Comparison of ENCODE assay signal across 9 mouse cellular contexts in genomic region chrX:7728922-7729265, GRCm38 (mm10). TPM values are rescaled to one million over a fixed set of nuclear protein-coding genes. Genes with fewer than 3 reads are reported as not detected.
DNase-seq lines count a peak whose midpoint lies in the region; ATAC-seq lines count a peak whose summit lies in the region.
"Had no signal": no experiment of that assay in that cellular context is flagged by ENCODE, and none has a peak within 500 bp of the region (broad histone marks: within the 10 kb centered on the region; RNA-seq: fewer than 3 reads in every experiment).

No protein-coding gene starts in this region.

- WGBS in kidney, embryonic 15.5 days, result 26% methylated on average over 4 of the region's 4 CpGs
- WGBS in hindbrain, embryonic 14.5 days, result 36% methylated on average over 4 of the region's 4 CpGs
- 32% methylated on average over 4 of the region's 4 CpGs for WGBS in midbrain, embryonic 15.5 days

- H3K36me3 ChIP-seq in kidney, embryonic 15.5 days, result peaks cover 23% of the 10 kb centered on the region
- H3K36me3 ChIP-seq in hindbrain, embryonic 14.5 days (replicated peaks; ENCODE audit: control insufficient read depth, insufficient read depth), result peaks cover 5% of the 10 kb centered on the region
- H3K36me3 ChIP-seq in midbrain, embryonic 15.5 days (replicated peaks), result no peaks in the 10 kb centered on the region

- no peak for DNase-seq in kidney, postnatal 36 days
- no peak for DNase-seq in hindbrain, embryonic 14.5 days (ENCODE audit: low spot score)
- no peak for DNase-seq in right cerebral cortex, adult 18-20 months
- no peak for DNase-seq in left cerebral cortex, adult 18-20 months (ENCODE audit: low spot score in 2 of 2)
- no peak for DNase-seq in retina, embryonic 14.5 days (ENCODE audit: low spot score)

- H3K9ac ChIP-seq in kidney, embryonic 15.5 days, result peak overlapping the region; percentile 54
- peak overlapping the region; percentile 56 for H3K9ac ChIP-seq in hindbrain, embryonic 14.5 days
- peak overlapping the region; percentile 53 for H3K9ac ChIP-seq in midbrain, embryonic 15.5 days

- H3K9me3 ChIP-seq in kidney, embryonic 15.5 days (replicated peaks), result no peaks in the 10 kb centered on the region
- H3K9me3 ChIP-seq in hindbrain, embryonic 14.5 days (ENCODE audit: control insufficient read depth, low read length), result no peaks in the 10 kb centered on the region
- no peaks in the 10 kb centered on the region for H3K9me3 ChIP-seq in midbrain, embryonic 15.5 days

- H3K27me3 ChIP-seq in kidney, embryonic 15.5 days, result no peaks in the 10 kb centered on the region
- H3K27me3 ChIP-seq in hindbrain, embryonic 14.5 days (ENCODE audit: control insufficient read depth, insufficient read depth, low read length), result no peaks in the 10 kb centered on the region
- no peaks in the 10 kb centered on the region for H3K27me3 ChIP-seq in midbrain, embryonic 15.5 days (replicated peaks)

- peak overlapping the region; percentile 58 for H3K4me2 ChIP-seq in kidney, embryonic 15.5 days
- H3K4me2 ChIP-seq in hindbrain, embryonic 14.5 days (replicated peaks), result peak overlapping the region; percentile 51
- peak overlapping the region; percentile 55 for H3K4me2 ChIP-seq in midbrain, embryonic 15.5 days

- H3K4me3 ChIP-seq in kidney, embryonic 15.5 days (replicated peaks), result peak overlapping the region; percentile 56
- peak overlapping the region; percentile 67 for H3K4me3 ChIP-seq in brown adipose tissue, adult 24 weeks (ENCODE audit: insufficient read depth, low read depth, low read length)
- peak overlapping the region; percentile 39 for H3K4me3 ChIP-seq in hindbrain, embryonic 14.5 days (replicated peaks; ENCODE audit: low read length)
- H3K4me3 ChIP-seq in midbrain, embryonic 15.5 days, result peak overlapping the region; percentile 51

- no peak overlapping the region for H3K27ac ChIP-seq in kidney, embryonic 15.5 days
- H3K27ac ChIP-seq in brown adipose tissue, adult 24 weeks (replicated peaks; ENCODE audit: low read depth, low read length), result no peak overlapping the region
- H3K27ac ChIP-seq in hindbrain, embryonic 14.5 days, result peak overlapping the region; percentile 73; the same call in 1 of the 2 replicates
- peak overlapping the region; percentile 83 for H3K27ac ChIP-seq in midbrain, embryonic 15.5 days

- H3K4me1 ChIP-seq in kidney, embryonic 15.5 days, result 0 out of 2 replicates have a peak, but pooled peaks cover 7% of the 10 kb centered on the region
- no peaks in the 10 kb centered on the region for H3K4me1 ChIP-seq in brown adipose tissue, adult 24 weeks (ENCODE audit: control insufficient read depth, insufficient read depth, insufficient read length, low read length)
- H3K4me1 ChIP-seq in hindbrain, embryonic 14.5 days (replicated peaks; ENCODE audit: control insufficient read depth, insufficient read depth, low read length), result peaks cover 3% of the 10 kb centered on the region; the same call in 1 of the 2 replicates
- H3K4me1 ChIP-seq in midbrain, embryonic 15.5 days, result peaks cover 11% of the 10 kb centered on the region

- ATAC-seq in kidney, embryonic 15.5 days (replicated peaks; ENCODE audit: low FRiP score), result peak; percentile 34
- no peak for ATAC-seq in hindbrain, embryonic 14.5 days (ENCODE audit: low FRiP score)
- ATAC-seq in midbrain, embryonic 15.5 days (replicated peaks), result no peak; the same call in 1 of the 2 replicates

RNA-seq across cellular contexts. Expression of gene Praf2, which starts 0.7 kb away (rescaled TPM):
- 64.4 and 68.9 TPM in 2 replicates for polyA plus RNA-seq in kidney, embryonic 15.5 days (2015; fragmentation: Nextera tagmentation; extraction: Ambion mirVana)
- polyA plus RNA-seq in brown adipose tissue, adult 24 weeks (2012; ENCODE audit: insufficient read depth, insufficient read length, missing spikeins), result 10.2 and 10.8 TPM in 2 replicates
- 129 and 139 TPM in 2 replicates for polyA plus RNA-seq in hindbrain, embryonic 14.5 days (2014; fragmentation: Nextera tagmentation; extraction: Ambion mirVana)
- polyA plus RNA-seq in midbrain, embryonic 15.5 days (2015; fragmentation: Nextera tagmentation; extraction: Ambion mirVana), result 132 and 133 TPM in 2 replicates
- 10 to 100 TPM; 96.0 to 98.1 TPM for total RNA-seq in left cerebral cortex, adult 18-20 months (2021)

RNA-seq across cellular contexts. Expression of gene Gm45208, which starts 6.8 kb away (rescaled TPM):
- 0.96 TPM in 1 of 2 replicates, not detected in the other for polyA plus RNA-seq in kidney, embryonic 15.5 days (2015; fragmentation: Nextera tagmentation; extraction: Ambion mirVana)
- polyA plus RNA-seq in brown adipose tissue, adult 24 weeks (2012; ENCODE audit: insufficient read depth, insufficient read length, missing spikeins), result 4.0 TPM in 1 of 2 replicates, not detected in the other
- 0.53 TPM in 1 of 2 replicates, not detected in the other for polyA plus RNA-seq in hindbrain, embryonic 14.5 days (2014; fragmentation: Nextera tagmentation; extraction: Ambion mirVana)
- polyA plus RNA-seq in midbrain, embryonic 15.5 days (2015; fragmentation: Nextera tagmentation; extraction: Ambion mirVana), result 0.85 and 1.3 TPM in 2 replicates
- 1 to 10 TPM in 1 of 2 experiments, not detected in 1; 1.6 TPM for total RNA-seq in left cerebral cortex, adult 18-20 months (2021)
- total RNA-seq: hematopoietic stem cell, adult 5-6 weeks had no signal

RNA-seq across cellular contexts. Expression of gene Wdr45, which starts 14.8 kb away (rescaled TPM):
- 35.4 and 38.6 TPM in 2 replicates for polyA plus RNA-seq in kidney, embryonic 15.5 days (2015; fragmentation: Nextera tagmentation; extraction: Ambion mirVana)
- polyA plus RNA-seq in brown adipose tissue, adult 24 weeks (2012; ENCODE audit: insufficient read depth, insufficient read length, missing spikeins), result 41.8 and 42.4 TPM in 2 replicates
- 20.6 and 21.9 TPM in 2 replicates for polyA plus RNA-seq in hindbrain, embryonic 14.5 days (2014; fragmentation: Nextera tagmentation; extraction: Ambion mirVana)
- 35.0 and 35.2 TPM in 2 replicates for polyA plus RNA-seq in midbrain, embryonic 15.5 days (2015; fragmentation: Nextera tagmentation; extraction: Ambion mirVana)
- total RNA-seq in left cerebral cortex, adult 18-20 months (2021), result 10 to 100 TPM; 55.8 to 56.1 TPM

RNA-seq across cellular contexts. Expression of gene Ccdc120, which starts 21.8 kb away (rescaled TPM):
- polyA plus RNA-seq in kidney, embryonic 15.5 days (2015; fragmentation: Nextera tagmentation; extraction: Ambion mirVana), result 19.6 and 20.2 TPM in 2 replicates
- polyA plus RNA-seq in brown adipose tissue, adult 24 weeks (2012; ENCODE audit: insufficient read depth, insufficient read length, missing spikeins), result not detected in 2 replicates
- polyA plus RNA-seq in hindbrain, embryonic 14.5 days (2014; fragmentation: Nextera tagmentation; extraction: Ambion mirVana), result 61.4 and 65.0 TPM in 2 replicates
- polyA plus RNA-seq in midbrain, embryonic 15.5 days (2015; fragmentation: Nextera tagmentation; extraction: Ambion mirVana), result 78.4 and 85.2 TPM in 2 replicates
- 10 to 100 TPM; 26.7 to 29.7 TPM for total RNA-seq in left cerebral cortex, adult 18-20 months (2021)

RNA-seq across cellular contexts. Expression of gene Gpkow, which starts 32.0 kb away (rescaled TPM):
- 40.3 and 42.5 TPM in 2 replicates for polyA plus RNA-seq in kidney, embryonic 15.5 days (2015; fragmentation: Nextera tagmentation; extraction: Ambion mirVana)
- polyA plus RNA-seq in brown adipose tissue, adult 24 weeks (2012; ENCODE audit: insufficient read depth, insufficient read length, missing spikeins), result 17.4 and 24.4 TPM in 2 replicates
- polyA plus RNA-seq in hindbrain, embryonic 14.5 days (2014; fragmentation: Nextera tagmentation; extraction: Ambion mirVana), result 46.1 and 52.1 TPM in 2 replicates
- 44.9 and 45.8 TPM in 2 replicates for polyA plus RNA-seq in midbrain, embryonic 15.5 days (2015; fragmentation: Nextera tagmentation; extraction: Ambion mirVana)
- total RNA-seq in left cerebral cortex, adult 18-20 months (2021), result 10 to 100 TPM; 33.8 to 34.2 TPM

Comparison
In these comparisons a context has a peak if more than half of its experiments do, and no peak if none do; other contexts are left out.
1. H3K27ac ChIP-seq: peak in hindbrain, embryonic 14.5 days (single experiment) and midbrain, embryonic 15.5 days (single experiment); none in kidney, embryonic 15.5 days (single experiment) and brown adipose tissue, adult 24 weeks (single experiment).
2. Peak in every context shown above with its lines, with median percentiles within 50 percentile points of each other: H3K4me2 ChIP-seq, H3K4me3 ChIP-seq and H3K9ac ChIP-seq.